Mouse (Mus musculus): ENCODE results near the gene Cartpt.
"Not testable (repeated sequence)": the region's sequence is repeated elsewhere in the genome, so short reads cannot be mapped to it uniquely, and the experiment has no call there.

The Cartpt gene

DNA sequence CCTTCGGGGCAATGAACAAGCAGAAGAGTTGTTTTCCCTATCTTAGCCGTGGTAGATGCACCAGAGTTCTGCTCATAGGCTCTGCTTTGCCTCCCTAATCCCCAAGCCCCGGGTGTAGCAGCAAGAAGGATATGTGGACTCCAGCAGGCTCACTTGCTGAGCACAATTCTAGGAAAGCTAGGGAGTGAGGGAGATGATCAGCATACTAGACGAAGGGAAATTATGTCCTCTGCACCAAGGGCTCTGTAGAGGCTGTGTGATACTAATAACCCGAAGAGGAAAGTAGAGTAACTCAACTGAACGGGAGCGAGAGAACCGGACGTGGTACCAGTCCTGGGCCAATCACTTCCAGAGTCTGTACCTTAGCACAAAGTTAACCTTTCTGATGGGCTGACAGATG is at the start of gene Cartpt:
TSS of gene Cartpt (minus strand) at position 127 of the 400 bp plus-strand sequence.
- no peak for DNase-seq (ENCODE audit: low spot score in 2 of 2)

- DNase-seq (ENCODE audit: low spot score in 2 of 2), result no peak
These were observed 46.5 kb upstream of the Cartpt start for GRCm38 (mm10) chr13:99947417-99947816.

GRCm38 (mm10) chr13:99943525-99943924 is 42.6 kb upstream of the Cartpt start:
- DNase-seq (ENCODE audit: low spot score in 2 of 2), result no peak

DNA sequence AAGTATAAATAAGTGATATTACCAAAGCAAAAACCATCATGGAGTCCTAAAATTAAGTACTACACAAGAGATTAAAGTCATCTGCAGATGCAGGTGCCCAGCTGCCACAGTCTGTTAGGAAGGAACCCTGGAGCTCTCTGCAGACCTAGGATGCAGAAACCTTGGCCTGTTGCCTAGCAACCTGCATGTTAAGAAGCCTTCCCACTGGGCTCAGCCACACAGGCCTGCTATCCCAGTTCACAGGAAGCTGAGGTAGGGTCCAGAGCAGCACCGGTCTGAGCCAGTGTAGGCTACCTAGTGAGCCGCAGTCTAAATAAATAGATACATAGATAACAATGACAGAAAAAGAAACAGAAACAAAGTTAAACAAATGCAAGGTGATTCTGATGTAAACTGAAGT is 39.7 kb upstream of the Cartpt start:
- peak; percentile 55 to 58 for DNase-seq (ENCODE audit: low spot score in 2 of 2)

GRCm38 (mm10) chr13:99939320-99939671 is 38.4 kb upstream of the Cartpt start:
- DNase-seq (ENCODE audit: low spot score in 2 of 2), result no peak

DNA sequence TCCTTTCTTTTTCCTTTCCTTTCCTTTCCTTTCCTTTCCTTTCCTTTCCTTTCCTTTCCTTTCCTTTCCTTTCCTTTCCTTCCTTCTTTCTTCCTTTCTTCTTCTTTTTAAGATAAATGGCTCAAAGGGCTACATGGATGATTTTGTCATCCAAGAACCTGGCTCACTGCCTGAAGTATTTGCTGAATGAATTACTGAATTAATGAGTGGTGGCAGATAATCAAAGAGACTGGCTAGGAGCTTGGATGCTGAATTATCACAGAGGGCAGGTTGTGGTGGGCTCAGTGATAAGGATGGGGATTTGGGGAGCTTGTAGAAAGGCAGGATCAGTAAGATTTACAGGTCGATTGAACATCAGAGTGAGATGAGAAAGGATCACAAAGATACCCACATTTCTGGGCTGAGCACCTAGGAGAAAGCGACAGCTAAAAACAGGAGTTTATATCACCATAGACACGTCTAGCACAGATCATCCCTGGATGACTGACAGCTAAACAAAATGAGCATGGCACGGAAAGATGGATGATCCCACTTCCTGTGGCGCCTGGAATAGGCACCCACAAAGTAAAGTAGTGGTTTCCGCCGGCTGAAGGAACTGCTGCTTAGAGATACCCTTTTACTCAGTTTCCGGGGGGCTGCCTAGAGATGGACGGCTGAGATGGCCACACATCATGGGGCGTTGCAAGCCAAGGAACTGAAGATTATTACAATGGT is 37.9 kb upstream of the Cartpt start:
- no peak for DNase-seq (ENCODE audit: low spot score in 2 of 2)

DNA sequence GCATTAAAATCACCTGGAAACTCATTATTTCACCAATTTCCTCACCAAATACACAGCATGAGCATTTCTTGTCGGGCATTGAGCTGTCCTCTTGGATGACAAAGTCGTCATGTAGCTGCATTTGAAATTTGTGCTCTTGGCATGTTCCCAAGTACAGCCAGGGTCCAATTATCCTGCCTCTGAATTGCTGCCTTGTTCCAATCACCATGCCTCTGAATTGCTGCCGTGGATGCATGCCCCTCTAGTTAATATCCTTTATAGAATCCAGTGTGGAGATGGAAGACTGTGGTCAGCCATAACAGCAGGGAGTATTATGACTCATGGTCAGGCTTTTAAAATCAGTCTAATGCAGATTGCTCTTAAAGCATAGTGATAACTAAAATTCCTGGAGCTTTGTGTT is 36.9 kb upstream of the Cartpt start:
- no peak for DNase-seq (ENCODE audit: low spot score in 2 of 2)

GRCm38 (mm10) chr13:99932406-99932805 is 31.5 kb upstream of the Cartpt start:
- DNase-seq (ENCODE audit: low spot score in 2 of 2), result no peak

DNA sequence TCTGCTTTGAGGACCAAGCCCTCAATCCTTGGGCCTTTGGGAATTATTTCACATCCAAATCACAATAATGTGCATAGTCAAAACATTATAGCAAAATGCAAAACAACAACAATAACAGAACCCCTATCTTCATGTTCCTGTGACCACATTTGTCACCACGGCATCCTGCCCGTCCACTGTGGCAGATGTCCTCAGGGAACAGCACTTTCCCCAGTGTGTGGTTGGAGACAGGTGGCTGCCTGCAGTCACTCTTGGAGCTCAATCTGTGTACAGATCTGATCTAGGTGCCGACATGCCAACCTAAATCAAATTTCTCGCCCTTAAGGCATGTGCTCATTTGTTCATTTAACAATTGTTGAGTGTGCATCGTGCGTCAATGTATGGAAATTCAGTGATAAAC is 30.6 kb upstream of the Cartpt start:
- DNase-seq (ENCODE audit: low spot score in 2 of 2), result no peak

- DNase-seq (ENCODE audit: low spot score in 2 of 2), result no peak
These were observed 25.4 kb upstream of the Cartpt start for GRCm38 (mm10) chr13:99926249-99926648.

- DNase-seq (ENCODE audit: low spot score in 2 of 2), result no peak
These were observed 14.7 kb upstream of the Cartpt start for GRCm38 (mm10) chr13:99915632-99916031.

DNA sequence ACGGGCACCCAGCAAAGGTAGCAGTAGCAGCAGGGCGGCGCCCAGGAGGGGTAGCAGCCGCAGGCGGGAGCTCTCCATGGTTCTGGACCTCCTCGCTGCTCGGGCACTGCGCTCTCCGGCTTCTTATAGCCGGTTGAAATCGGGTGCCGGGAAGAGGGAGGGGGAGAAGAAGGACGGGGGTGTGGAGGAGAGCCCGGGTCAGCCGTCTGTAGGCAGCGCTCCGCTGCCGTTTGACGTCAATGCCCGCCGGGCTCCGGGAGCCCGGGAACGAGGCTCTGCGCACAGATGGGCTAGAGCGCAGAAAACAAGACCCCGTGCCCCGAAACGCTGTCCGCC is 366 bp downstream of the Cartpt start:
- no peak for DNase-seq (ENCODE audit: low spot score in 2 of 2)

GRCm38 (mm10) chr13:99899670-99900556 is 978 bp downstream of the Cartpt start:
- DNase-seq (ENCODE audit: low spot score in 2 of 2), result peak in 1 of 2 experiments; percentile 32

DNA sequence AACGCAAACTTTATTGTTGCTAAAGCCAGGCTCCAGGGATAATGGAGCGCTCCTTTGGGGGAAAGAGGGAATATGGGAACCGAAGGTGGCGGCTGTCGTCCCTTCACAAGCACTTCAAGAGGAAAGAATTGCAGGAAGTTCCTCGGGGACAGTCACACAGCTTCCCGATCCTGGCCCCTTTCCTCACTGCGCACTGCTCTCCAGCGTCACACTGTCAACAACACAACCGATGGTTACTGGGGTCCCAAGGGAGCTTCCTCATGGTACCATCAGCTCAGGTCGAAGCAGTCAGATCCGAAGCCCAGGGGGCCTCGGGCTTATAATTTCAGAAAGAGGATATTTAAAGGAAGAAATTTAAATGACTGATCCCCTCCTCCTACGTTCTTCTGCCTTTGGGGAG is 2.1 kb downstream of the Cartpt start:
- DNase-seq (ENCODE audit: low spot score in 2 of 2), result no peak

- DNase-seq (ENCODE audit: low spot score in 2 of 2), result no peak
These were observed 15.3 kb downstream of the Cartpt start for GRCm38 (mm10) chr13:99885636-99886035.

DNA sequence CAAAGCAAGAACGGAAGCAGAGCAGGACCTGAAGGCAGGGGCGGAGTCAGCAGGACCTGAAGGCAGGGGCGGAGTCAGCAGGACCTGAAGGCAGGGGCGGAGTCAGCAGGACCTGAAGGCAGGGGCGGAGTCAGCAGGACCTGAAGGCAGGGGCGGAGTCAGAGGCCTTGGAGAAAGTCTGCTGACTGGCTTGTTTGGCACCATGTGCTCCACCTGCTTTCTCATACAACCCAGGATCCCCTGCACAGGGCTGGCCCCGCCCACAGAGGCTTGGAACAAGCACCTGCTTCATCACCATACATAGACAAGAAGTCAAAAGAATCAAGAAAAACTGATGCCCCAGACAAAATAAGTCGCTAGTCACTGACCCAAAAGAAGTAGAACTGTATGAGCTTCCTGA is 19.1 kb downstream of the Cartpt start:
- DNase-seq (ENCODE audit: low spot score in 2 of 2), result not testable (repeated sequence)

- no peak for DNase-seq (ENCODE audit: low spot score in 2 of 2)
These were observed 21.2 kb downstream of the Cartpt start for GRCm38 (mm10) chr13:99879696-99880095.

DNA sequence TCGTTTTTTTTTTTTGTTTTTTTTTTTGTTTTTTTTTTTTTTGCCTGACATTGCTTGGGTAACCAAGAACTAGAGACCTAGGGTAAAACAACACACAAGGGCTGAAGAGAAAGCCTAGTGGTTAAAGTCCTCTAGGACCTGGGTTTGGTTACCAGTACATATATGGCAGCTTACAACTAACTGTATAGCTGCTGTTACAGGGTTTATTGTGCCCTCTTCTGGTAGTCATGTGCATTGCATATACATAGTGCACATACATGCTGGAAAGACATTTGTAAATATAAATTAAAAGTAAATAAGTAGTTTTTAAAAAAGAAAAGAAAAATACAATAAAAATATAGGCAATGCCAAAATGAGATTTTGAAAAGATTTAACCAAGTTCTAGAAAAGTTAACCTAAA is 28.8 kb downstream of the Cartpt start:
- no peak for DNase-seq (ENCODE audit: low spot score in 2 of 2)

DNA sequence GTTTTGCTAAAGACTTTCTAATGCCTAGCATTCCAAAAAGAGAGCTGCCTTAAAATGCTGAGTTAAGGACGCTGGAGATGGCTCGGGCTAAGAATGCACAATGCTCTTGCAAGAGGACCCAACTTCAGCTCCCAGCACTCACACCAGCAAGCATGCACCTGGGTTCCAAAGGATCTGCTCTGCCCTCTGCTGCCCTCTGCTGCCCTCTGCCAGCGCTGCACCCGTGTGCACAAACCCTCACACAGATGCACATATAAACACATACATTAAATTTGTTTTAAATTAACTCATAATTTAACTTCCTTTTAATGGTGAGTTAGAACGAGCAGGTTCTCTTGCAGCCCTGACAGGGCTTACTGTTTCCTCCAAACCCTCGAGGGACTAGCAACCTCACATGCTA is 32.5 kb downstream of the Cartpt start:
- DNase-seq (ENCODE audit: low spot score in 2 of 2), result no peak

- no peak for DNase-seq (ENCODE audit: low spot score in 2 of 2)
These were observed 36.6 kb downstream of the Cartpt start for GRCm38 (mm10) chr13:99864331-99864730.

GRCm38 (mm10) chr13:99860670-99861069 is 40.2 kb downstream of the Cartpt start:
- DNase-seq (ENCODE audit: low spot score in 2 of 2), result peak; percentile 5 to 18

- peak; percentile 62 to 69 for DNase-seq (ENCODE audit: low spot score in 2 of 2)
These were observed 41.8 kb downstream of the Cartpt start for GRCm38 (mm10) chr13:99859082-99859481.

DNA sequence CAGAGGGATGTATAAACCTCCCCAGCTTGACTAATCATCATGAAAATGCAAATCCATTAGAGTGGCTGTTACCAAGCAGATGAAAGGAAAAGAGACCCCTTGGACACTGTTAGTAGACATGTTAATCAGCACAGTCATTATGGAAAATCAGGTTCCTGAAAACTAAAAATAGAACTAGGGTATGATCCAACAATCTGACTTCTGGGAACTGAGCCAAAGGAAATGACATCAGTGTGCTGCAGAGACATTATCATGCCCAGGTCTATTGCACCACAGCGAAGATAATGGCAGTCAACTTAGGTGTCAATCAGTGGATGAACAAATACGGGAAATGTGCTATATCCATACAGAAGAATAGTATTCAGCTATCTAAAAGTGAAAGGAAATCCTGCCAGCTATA is 43.0 kb downstream of the Cartpt start:
- peak in 1 of 2 experiments; percentile 8 for DNase-seq (ENCODE audit: low spot score in 2 of 2)
